Mouse (Mus musculus): ENCODE measurements around the gene Rimbp2. TPM values are rescaled to one million over a fixed set of nuclear protein-coding genes. Genes with fewer than 3 reads are reported as not detected.

The Rimbp2 gene
- not detected in 2 replicates for polyA plus RNA-seq (2015; fragmentation: Nextera tagmentation; extraction: Ambion mirVana)

DNA sequence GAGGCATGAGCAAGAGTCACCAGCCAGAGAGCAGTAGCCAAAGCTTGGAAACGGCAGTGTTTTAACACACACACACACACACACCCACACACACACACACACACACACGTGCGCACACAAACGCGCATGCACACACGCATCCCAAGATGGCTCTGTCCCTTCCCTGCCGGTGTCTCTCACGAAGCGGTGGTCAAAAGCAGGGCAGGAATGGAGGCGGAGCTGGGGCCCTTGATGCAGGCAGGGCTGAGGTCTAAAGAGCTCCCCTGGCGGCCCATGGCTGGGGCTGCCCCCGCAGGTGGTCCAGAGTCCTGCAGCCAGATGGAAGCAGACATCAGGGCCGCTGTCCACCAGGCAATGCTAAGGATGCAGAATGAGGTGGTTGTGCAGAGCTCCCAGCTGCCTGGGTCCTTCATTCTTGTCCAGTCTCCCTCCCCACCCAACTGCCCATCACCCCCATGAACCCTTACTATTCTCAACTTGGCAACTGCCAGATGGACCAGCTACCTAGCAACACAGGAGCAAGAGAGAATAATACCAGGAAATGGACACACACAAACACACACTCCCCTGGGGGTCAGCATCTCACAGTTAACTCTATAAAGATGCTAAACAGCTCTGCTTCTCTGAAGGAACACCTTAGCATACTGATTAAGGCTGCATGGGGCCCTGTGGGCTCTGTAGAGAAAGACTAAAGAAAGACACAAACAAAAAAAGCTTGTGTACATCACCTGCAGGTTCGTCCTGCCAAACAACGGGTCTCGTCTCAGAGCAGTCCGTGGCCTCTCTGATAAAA, at the start of gene Rimbp2:
TSS of gene Rimbp2 (minus strand) at position 209 of the 793 bp plus-strand sequence.

Other genes starting within 250 kb of the Rimbp2 start
- 28.0 and 35.8 TPM in 2 replicates for gene Stx2, start 55.1 kb upstream of the Rimbp2 start, polyA plus RNA-seq (2015; fragmentation: Nextera tagmentation; extraction: Ambion mirVana)
- 212 and 271 TPM in 2 replicates for gene Ran, start 66.6 kb upstream of the Rimbp2 start, polyA plus RNA-seq (2015; fragmentation: Nextera tagmentation; extraction: Ambion mirVana)
- gene Adgrd1, start 143.3 kb upstream of the Rimbp2 start, polyA plus RNA-seq (2015; fragmentation: Nextera tagmentation; extraction: Ambion mirVana), result 39.7 and 41.2 TPM in 2 replicates